Mouse (Mus musculus) frontal cortex, adult (tissue): ENCODE measurements around the gene Fmo2.

ENCODE experiments used
- ATAC-seq: cut with Nextera tagmentation; 2 replicates; pipeline ENCODE4 v1.9.2; 2017; ENCODE audit warnings: mild to moderate bottlenecking, moderate library complexity, mixed read lengths; ENCODE audit not compliant: low TSS enrichment

Fmo2 gene

DNA sequence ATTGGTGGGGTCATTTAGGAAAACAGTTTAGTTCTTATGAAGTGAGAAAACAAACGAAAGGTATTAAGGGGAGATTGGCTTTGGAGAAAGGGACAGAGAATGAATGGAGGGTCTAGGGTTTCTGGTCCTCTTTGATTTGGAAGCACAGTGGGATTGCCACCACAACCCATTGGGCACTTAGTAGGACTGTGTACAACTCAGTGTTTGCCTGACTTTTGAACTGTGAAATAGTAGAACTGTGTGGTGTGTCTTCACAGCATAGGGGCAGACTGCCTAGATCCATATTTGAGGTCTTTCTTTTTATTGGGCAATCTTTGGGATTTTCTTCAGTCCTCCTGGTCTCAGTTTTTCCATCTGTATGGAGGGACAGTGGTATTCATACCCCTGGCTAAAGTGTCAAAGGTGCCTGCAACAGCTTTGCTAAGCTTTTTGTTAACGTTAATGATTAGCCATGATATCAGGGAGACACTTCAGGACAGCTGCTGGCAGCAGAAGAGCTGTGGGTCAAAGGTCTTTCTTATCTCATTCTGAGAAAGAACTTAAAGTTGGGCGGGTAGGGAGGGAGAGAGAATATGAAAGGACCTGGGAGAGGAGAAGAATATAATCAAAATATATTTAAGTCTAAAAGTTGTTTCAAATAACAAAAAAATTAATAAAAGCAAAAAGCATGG, 44.6 kb downstream of the Fmo2 start:
- ATAC-seq, result no peak

DNA sequence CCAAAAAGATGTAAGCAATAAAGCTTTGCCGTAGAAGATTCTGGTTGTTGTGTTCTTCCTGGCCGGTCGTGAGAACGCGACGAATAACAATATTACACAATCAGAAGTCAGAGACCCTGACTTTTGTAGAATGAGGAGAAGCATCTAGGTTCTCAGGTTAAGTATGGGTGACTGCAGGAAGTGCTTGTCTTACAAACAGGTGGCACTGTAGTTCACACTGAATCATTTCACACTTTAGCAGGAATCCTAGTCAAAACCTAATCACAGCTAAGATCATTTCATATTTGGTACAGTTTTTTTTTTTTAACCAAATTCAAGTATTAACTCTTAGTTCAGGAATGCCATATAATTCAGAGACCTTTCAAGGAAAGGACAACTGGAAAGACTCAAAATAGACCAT, 51.0 kb downstream of the Fmo2 start:
- no peak for ATAC-seq

DNA sequence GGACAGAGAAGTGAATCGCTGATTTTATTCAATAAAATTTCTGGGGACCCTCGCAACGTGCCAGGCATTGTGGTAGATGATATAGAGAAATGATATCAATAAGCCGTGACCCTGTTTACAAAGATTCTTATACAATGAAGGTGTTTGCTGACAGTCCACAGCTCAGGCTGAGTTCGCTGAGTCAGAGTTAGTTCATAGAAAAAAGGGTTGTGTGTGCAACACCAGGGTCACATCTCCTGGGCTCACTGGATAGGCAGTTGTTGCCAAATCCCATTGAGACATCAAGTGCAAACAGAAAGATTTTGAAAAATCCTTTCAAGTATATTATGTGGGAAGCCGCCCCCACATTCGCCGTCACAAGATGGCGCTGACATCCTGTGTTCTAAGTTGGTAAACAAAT, 58.3 kb downstream of the Fmo2 start:
- ATAC-seq, result no peak

DNA sequence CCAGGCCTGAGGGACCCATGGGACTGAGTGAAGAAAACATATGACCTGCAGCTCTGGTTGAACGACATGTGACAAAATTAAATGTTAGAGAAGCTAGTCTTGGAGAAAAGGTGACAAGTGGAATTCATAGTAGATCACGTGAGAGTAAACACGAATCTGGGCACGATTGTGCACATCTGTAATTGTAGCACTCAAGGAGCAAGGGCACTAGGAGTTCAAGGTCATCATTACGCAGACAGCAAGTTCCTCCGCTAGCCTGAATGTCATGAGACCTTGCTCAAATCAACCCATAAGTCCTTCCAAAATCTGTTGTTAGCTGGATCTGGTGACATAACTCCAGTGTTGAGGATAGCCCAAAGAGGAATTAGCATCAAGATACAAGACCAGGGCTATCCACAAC, 59.5 kb downstream of the Fmo2 start:
- ATAC-seq, result no peak

DNA sequence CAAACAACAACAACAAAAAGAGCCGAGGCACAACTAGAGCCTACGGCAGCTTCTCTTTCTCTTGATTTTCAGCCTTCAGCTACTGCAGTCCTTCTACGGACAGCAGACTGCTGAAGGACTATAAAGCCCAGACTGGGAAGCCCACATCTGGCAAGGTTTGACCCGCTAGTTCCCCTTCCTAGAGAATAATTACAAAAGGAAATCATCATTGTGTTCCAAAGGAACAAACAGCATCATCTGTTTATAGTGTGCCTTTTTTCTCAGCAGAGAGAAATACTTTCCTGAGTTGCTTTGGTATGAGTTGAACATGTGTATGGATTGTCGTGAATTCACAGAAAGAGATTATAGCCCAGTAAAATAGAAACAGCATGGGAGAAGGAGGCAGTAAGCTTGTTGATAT, 64.2 kb downstream of the Fmo2 start:
- no peak for ATAC-seq

DNA sequence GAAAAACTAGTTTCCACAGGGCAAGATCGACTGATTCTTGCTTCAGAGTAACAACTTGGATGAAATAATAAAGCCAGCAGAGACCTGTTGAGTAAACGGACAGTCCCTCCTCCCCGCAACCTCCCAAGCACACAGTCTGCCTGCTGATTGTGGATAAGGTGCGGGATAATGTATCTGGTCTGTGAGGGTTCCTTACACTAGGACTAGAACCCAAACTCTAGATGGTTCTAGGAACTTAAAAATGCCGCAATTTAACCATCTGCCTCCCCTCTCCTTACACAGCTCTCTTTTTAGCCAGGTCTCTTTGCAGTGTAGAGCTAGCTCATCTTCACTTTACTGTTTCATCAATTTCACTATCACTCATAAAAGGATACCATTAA, 66.0 kb downstream of the Fmo2 start:
- no peak for ATAC-seq

DNA sequence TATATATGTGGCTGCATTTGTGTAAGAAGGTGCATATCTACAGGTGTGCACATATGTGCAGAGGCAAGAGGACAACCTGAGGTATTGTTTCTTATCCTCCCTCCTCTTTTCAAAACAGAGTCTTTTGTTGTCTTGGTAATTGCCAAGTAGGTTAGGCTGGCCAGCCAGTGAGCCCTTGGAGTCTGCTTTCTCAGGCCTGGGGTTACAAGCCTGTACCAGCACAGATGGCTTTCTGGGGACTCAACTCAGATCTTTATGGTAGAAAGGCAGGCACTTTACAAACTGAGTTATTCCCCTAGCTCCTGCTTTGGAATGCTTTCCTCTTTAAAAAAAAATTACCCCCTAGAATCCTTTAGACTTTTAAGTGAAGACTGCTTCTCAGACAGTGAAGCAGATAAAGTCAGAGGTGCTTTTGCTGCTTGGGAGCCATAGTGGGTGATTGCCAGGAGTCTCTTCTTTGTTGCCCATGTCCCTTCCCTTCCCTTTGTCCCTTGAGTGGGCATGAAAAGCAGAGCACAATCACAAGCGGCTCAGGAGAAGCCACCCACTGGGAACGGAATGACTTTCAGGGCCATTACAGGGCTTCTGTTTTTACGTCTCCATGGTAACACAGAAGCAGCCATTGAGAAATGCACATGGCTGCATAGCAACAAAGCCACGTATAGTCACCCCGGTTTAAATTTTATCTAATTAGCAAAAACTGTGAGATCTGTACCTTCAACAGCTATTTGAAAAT, 66.5 kb downstream of the Fmo2 start:
- peak; percentile 65 for ATAC-seq
